Mouse (Mus musculus) Patski (cell line): ENCODE measurements around the gene Cdk19. TPM values are rescaled to one million over a fixed set of nuclear protein-coding genes. Genes with fewer than 3 reads are reported as not detected.

Source experiments
- ATAC-seq: fragments of 100-300 bp; one replicate; pipeline ENCODE4 v1.8.0; 2021
- CTCF ChIA-PET: fragments of 350-600 bp; sonication (Branson Sonifier 250); formaldehyde crosslinking; loops from one replicate; lab custom pipeline; 2022; ENCODE audit warnings: inconsistent platforms; lab: Charles Lee
- POLR2A ChIA-PET: fragments of 350-600 bp; sonication (Branson Sonifier 250); formaldehyde crosslinking; loops from one replicate; lab custom pipeline; 2022; ENCODE audit warnings: antibody characterized with exemption, inconsistent platforms; lab: Charles Lee
- DNase-seq: peaks from one replicate; pipeline ENCODE4 v3.0.0-alpha.2; 2011; ENCODE audit warnings: low read depth, low spot score
- H3K27me3 ChIP-seq: fragments of 371-371 bp; one replicate; pipeline ENCODE4 v1.5.1; 2021
- CTCF ChIP-seq: fragments of 100-300 bp; IDR thresholded peaks from one replicate; pipeline ENCODE4 v1.5.1; 2021
- in situ Hi-C: fragments of 300-500 bp; cut with MboI; formaldehyde crosslinking; loops from 3 replicates; pipeline ENCODE4 v1.11.1; 2018; ENCODE audit warnings: low pct_unique_long_range_greater_than_20kb, mixed read lengths
- polyA plus RNA-seq: library from polyadenylated mRNA; unstranded; gene quantifications from one replicate; pipeline ENCODE4 v1.2.3, GENCODE M21; 2021

Gene Cdk19
- polyA plus RNA-seq, 1 experiment from 2014 or later, result 18.6 TPM

- TF ChIP-seq CTCF, result no peak
- H3K27me3 ChIP-seq, result no peaks in the 10 kb centered on the region
- ChIA-PET CTCF (no interaction called here), POLR2A (no interaction called here)
- ATAC-seq (no peak), DNase-seq (no peak)
- in situ Hi-C loops, result no loop called here
Observed at GRCm38 (mm10) chr10:40515225-40515681, 175.9 kb downstream of the Cdk19 start.

- POLR2A ChIA-PET, result no interaction called here
- no peak for ATAC-seq
- CTCF ChIA-PET, result interaction anchor here (0.7 to 0.8 kb wide), 2 partner anchors 8 to 147 kb away, joined by 3 read pairs; no protein-coding TSS in a partner anchor
- in situ Hi-C loops, result no loop called here
- H3K27me3 ChIP-seq, result no peaks in the 10 kb centered on the region
- DNase-seq, result no peak
- TF ChIP-seq CTCF, result no peak
Observed at GRCm38 (mm10) chr10:40516421-40516820, 177.1 kb downstream of the Cdk19 start.

GRCm38 (mm10) chr10:40519586-40519985 lies 180.2 kb downstream of the Cdk19 start:
- no peaks in the 10 kb centered on the region for H3K27me3 ChIP-seq
- no peak for TF ChIP-seq CTCF
- no peak for DNase-seq
- in situ Hi-C loops, result no loop called here
- no peak for ATAC-seq
- POLR2A ChIA-PET, result no interaction called here
- CTCF ChIA-PET, result interaction anchor here (1.5 kb wide), 1 partner anchor 10 kb away, joined by 5 read pairs; no protein-coding TSS in a partner anchor

GRCm38 (mm10) chr10:40521579-40521978 lies 182.2 kb downstream of the Cdk19 start:
- no peak for TF ChIP-seq CTCF
- in situ Hi-C loops, result loop anchor here (5.0 to 10.0 kb wide), 2 partner anchors 149 to 467 kb away; no protein-coding TSS in a partner anchor
- DNase-seq (no peak), ATAC-seq (no peak)
- ChIA-PET CTCF (interaction anchor here (1.1 to 2.1 kb wide), 5 partner anchors 11 to 263 kb away, joined by 3 to 8 read pairs (median 4); no protein-coding TSS in a partner anchor), POLR2A (interaction anchor here (0.9 kb wide), 1 partner anchor 255 kb away, joined by 3 read pairs; no protein-coding TSS in a partner anchor)
- no peaks in the 10 kb centered on the region for H3K27me3 ChIP-seq

GRCm38 (mm10) chr10:40523312-40523975 lies 184.1 kb downstream of the Cdk19 start:
- in situ Hi-C loops, result loop anchor here (5.0 to 10.0 kb wide), 2 partner anchors 151 to 469 kb away; no protein-coding TSS in a partner anchor
- ChIA-PET POLR2A (interaction anchor here (0.7 to 2.0 kb wide), 4 partner anchors 153 to 266 kb away, joined by 3 to 4 read pairs (median 3); partner anchors contain the start of gene Gtf3c6), CTCF (interaction anchor here (1.1 to 3.0 kb wide), 8 partner anchors 152 to 299 kb away, joined by 3 to 18 read pairs (median 4); partner anchors contain the start of gene Gtf3c6)
- ATAC-seq, result no peak
- DNase-seq, result no peak
- no peak for TF ChIP-seq CTCF
- H3K27me3 ChIP-seq, result no peaks in the 10 kb centered on the region

- no peak for TF ChIP-seq CTCF
- in situ Hi-C loops, result loop anchor here (5.0 to 10.0 kb wide), 2 partner anchors 152 to 469 kb away; no protein-coding TSS in a partner anchor
- ChIA-PET POLR2A (interaction anchor here (0.6 to 2.0 kb wide), 5 partner anchors 154 to 267 kb away, joined by 3 to 4 read pairs (median 3); partner anchors contain the start of gene Gtf3c6), CTCF (interaction anchor here (0.7 to 3.0 kb wide), 15 partner anchors 8 to 565 kb away, joined by 3 to 18 read pairs (median 3); partner anchors contain the start of genes Ddo and Gtf3c6)
- DNase-seq (no peak), ATAC-seq (no peak)
- H3K27me3 ChIP-seq, result no peaks in the 10 kb centered on the region
Observed at GRCm38 (mm10) chr10:40524032-40524806, 184.9 kb downstream of the Cdk19 start.

GRCm38 (mm10) chr10:40524991-40525390 lies 185.6 kb downstream of the Cdk19 start:
- in situ Hi-C loops, result loop anchor here (5.0 to 10.0 kb wide), 3 partner anchors 153 to 470 kb away; partner anchors contain the start of gene Gtf3c6
- POLR2A ChIA-PET, result interaction anchor here (0.6 to 2.0 kb wide), 2 partner anchors 213 to 267 kb away, joined by 4 read pairs; partner anchors contain the start of gene Gtf3c6
- ATAC-seq, result no peak

GRCm38 (mm10) chr10:40525616-40526155 lies 186.3 kb downstream of the Cdk19 start:
- CTCF ChIA-PET, result interaction anchor here (0.6 to 3.0 kb wide), 6 partner anchors 19 to 267 kb away, joined by 3 to 18 read pairs (median 4); partner anchors contain the start of gene Gtf3c6
- no peak for TF ChIP-seq CTCF
- in situ Hi-C loops, result loop anchor here (5.0 to 10.0 kb wide), 2 partner anchors 268 to 471 kb away; partner anchors contain the start of gene Gtf3c6
- DNase-seq (no peak), ATAC-seq (no peak)
- POLR2A ChIA-PET, result no interaction called here
- H3K27me3 ChIP-seq, result no peaks in the 10 kb centered on the region

More at GRCm38 (mm10) chr10:40524991-40525390, 185.6 kb downstream of the Cdk19 start:
- peak; percentile 47 for TF ChIP-seq CTCF
- H3K27me3 ChIP-seq, result no peaks in the 10 kb centered on the region
- CTCF ChIA-PET, result interaction anchor here (0.7 to 3.0 kb wide), 12 partner anchors 9 to 566 kb away, joined by 3 to 18 read pairs (median 4); partner anchors contain the start of genes Ddo and Gtf3c6
- no peak for DNase-seq

GRCm38 (mm10) chr10:40526301-40526761 lies 187.0 kb downstream of the Cdk19 start:
- no peak for ATAC-seq
- ChIA-PET POLR2A (no interaction called here), CTCF (interaction anchor here (0.8 to 2.4 kb wide), 4 partner anchors 22 to 263 kb away, joined by 3 to 12 read pairs (median 4); no protein-coding TSS in a partner anchor)
- in situ Hi-C loops, result loop anchor here (5.0 to 10.0 kb wide), 2 partner anchors 269 to 472 kb away; partner anchors contain the start of gene Gtf3c6
- no peak for TF ChIP-seq CTCF
- DNase-seq, result no peak
- no peaks in the 10 kb centered on the region for H3K27me3 ChIP-seq
